Mouse (Mus musculus): ENCODE measurements around the gene Gria1. TPM values are rescaled to one million over a fixed set of nuclear protein-coding genes. Genes with fewer than 3 reads are reported as not detected.
A peak's percentile ranks its signal among the peaks of the same experiment; 100 is the strongest.

Gria1 gene
- total RNA-seq, 2 experiments from 2014 or later: 199 to 218 TPM

DNA sequence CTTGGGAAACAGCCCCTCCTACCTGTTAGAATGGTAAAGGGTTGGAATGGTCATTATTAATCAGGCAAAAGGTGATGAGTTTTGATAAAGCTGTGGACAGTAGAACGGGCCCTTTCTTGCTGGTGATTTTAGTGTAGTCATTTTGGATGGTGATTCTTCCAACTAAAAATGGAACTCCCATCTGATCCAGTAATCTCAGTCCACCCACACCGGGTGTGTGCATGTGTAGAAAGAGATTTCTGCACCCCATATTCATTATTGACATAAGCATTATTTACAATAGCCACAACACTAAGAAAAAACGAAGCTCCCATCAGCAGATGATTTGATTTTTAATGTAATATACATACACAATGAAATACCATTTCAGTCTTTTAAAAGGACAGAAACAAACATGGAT lies 30.9 kb downstream of the Gria1 start:
- intact Hi-C loops (cut with DNase I): no loop called here
- peak in 1 of 2 experiments; percentile 58 for DNase-seq (ENCODE audit: low spot score in 2 of 2)

DNA sequence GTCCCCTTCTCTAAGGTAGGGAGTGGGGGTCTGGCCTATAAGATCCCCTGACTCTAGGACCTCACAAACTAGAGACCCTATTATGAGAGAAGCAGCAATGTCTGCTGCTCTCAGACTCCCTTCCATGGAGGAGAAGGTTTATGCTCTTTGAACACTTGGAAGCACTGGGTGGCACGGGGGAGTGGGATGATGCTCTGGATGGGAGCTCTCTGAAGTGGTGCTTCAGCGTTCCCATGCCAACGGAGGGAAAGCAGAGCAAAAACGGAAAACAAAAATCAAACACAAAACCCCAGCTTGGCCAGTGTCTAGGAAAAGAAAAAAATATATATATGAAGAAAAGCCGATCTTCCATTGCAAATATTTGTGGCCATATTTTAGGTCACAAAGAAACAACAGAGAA lies 33.0 kb downstream of the Gria1 start:
- DNase-seq (ENCODE audit: low spot score in 2 of 2): peak; percentile 60 to 74
- intact Hi-C loops (cut with DNase I): no loop called here

DNA sequence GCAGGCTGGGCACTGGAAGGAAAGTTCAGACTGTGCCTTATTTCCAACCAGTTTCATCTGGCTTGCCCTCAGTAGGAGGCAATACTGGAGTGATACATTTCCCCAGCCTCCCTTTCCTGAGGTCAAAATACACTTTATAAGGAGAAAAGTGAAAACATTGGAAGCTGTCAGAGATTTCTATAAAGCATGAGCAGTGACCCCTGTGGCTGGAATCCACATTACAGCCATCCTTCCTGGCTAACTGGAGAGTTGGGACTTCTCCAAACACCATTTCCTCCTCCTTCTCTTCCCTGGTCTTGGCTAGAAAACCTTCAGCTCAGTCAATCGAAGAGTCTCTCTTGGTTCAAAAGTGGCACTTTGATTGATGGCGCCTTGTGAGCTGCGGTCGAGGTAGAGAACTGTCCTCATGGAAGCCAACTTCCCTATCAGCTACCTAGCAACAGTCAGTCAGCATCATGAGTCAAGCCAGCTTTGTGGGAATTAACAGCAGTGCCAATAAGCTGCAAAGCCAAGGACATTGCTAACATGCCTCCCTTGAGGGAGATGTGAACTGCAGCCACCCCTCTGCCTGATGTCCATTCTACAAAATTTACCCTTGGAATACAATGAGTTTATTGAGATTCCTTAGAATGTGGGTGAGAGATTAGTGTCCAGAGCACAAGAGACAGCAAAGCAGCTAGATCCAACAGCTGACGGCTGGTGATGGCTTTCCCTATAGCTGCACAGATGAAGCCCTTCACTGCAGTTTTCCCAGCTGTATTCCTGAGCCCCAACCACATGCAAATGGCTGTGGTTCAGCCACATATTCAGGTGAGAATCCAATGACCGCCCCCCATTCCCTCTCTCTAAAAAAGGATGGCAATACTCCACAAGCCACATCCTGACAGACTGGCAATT lies 40.7 kb downstream of the Gria1 start:
- no peak for DNase-seq (ENCODE audit: low spot score in 2 of 2)
- intact Hi-C loops (cut with DNase I): no loop called here

DNA sequence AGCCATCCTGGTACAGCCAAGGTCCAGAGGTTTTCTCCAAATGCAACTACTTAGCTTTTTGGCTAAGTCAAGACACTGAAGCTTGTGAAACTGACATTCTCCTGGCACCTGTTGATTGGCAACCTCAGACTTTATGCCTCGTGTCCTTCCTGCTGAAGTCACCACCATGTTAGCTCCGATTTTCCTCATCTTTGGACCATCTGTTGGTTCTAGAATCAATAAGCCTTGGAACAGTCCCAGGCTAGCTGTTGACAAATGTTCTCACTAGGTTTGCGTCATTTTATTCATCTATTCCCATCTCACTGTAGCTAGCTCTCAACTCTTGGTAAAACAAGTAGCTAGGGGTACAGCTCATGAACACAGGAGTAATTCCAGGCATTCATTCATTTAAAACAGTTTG lies 51.3 kb downstream of the Gria1 start:
- peak in 1 of 2 experiments; percentile 25 for DNase-seq (ENCODE audit: low spot score in 2 of 2)
- intact Hi-C loops (cut with DNase I): no loop called here

DNA sequence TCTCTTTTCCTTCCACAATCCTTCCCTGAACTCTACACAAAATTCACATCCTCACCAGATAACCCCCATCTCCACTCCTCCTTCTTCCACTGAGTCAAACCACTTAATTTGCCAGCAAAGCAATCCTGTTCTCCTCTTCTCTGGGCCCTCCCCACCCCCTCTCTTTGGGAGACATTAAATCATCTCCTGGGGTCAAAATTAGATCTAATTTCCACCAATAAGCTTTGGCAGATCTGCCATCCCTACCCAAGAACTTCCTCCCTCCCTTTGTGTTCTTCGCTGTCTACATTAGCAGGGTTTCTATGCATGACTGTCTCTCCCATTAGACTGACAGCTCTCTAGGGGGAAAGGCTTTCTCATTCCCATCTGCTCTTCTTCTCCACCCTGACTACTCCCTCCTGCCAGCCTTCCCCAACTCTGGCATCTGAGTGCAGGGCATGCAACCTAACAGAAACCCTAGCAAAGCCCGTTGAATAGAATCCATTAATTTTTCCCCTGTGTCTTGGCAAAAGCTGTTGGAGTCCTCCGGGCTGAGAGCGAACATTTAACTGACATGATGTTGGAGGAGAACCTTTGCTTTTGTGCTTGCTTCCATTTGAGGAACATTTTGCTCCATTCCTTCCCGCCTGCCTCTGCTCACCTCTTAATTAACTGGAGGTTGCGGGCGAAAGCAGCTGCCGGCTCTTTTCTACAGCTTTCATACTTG lies 59.2 kb downstream of the Gria1 start:
- intact Hi-C loops (cut with DNase I): no loop called here
- peak in 1 of 2 experiments; percentile 20 for DNase-seq (ENCODE audit: low spot score in 2 of 2)

DNA sequence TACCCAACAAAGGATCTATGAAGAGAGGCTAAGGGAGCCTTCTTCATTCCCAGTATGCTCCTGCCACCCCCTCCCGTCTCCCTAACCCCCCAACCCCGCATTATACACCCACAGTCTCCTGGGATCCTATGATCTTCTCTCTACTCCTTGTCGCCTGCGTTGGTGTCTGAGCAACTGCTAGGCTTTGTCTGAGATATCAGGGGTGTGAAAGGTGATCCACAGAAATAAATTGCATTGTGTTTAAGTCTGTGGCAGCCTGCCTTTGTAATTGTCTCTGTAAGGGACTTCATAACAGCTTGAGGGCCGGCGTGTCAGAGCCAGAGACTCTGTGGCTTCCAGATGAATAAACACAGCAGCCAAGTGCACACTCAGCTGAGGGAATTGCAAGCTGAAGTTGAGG lies 61.0 kb downstream of the Gria1 start:
- intact Hi-C loops (cut with DNase I): no loop called here
- DNase-seq (ENCODE audit: low spot score in 2 of 2): no peak

DNA sequence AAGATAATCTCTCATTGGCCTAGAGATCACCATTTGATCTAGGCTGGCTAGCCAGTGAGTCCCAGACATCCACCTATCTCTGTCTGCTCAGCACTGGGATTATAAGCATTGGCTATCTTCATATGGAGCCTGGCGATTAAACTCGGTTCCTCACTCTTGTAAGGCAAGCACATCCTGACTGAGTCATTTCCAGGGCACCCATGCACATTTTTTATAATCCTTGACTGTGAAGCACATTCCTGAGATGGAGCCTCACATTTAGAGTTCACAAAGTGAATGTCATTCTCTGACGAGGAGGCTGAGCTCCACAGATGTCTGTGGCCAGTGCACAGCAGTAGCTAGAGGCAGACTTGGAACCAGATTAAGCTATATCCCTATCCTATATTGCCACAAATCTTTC lies 68.2 kb downstream of the Gria1 start:
- intact Hi-C loops (cut with DNase I): no loop called here
- no peak for DNase-seq (ENCODE audit: low spot score in 2 of 2)

DNA sequence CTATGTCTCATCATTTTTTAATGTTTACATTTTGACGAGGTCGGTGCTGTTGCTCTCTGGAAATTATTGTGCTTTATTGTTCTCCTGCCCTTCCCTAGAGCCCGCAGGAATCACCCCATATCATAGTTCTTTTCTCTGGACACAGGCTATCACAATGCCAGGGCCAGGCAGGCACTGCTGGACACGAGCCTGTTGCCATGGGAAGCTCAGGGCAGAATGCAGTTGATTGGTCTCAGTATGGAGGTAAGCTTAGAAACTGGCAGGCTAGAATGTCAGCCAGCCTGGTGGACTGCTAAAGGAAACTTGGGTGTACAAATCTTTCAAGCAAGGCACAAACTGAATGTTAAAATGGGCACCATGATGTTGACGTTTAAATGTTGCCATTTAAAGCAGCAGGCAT lies 78.3 kb downstream of the Gria1 start:
- peak in 1 of 2 experiments; percentile 25 for DNase-seq (ENCODE audit: low spot score in 2 of 2)
- intact Hi-C loops (cut with DNase I): no loop called here

DNA sequence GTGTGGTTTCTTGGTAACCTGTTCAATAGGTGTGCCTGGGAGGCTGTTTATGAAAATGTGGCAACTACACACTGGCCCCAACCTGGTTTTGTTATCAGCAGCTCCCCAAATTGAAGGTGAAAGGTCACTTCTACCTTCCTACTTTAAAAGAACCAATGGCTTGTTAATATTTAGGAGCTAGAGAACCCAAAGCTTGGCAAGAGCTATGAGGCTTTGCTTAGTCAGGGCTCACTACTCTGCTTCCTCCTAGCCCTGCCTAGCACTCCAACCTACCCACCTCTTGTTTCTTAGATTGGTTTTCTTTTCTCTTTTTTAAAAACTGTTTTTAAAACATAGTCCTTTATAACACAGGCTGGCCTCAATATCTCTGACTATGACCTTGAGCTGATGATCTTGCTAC lies 79.5 kb downstream of the Gria1 start:
- intact Hi-C loops (cut with DNase I): no loop called here
- DNase-seq (ENCODE audit: low spot score in 2 of 2): no peak

DNA sequence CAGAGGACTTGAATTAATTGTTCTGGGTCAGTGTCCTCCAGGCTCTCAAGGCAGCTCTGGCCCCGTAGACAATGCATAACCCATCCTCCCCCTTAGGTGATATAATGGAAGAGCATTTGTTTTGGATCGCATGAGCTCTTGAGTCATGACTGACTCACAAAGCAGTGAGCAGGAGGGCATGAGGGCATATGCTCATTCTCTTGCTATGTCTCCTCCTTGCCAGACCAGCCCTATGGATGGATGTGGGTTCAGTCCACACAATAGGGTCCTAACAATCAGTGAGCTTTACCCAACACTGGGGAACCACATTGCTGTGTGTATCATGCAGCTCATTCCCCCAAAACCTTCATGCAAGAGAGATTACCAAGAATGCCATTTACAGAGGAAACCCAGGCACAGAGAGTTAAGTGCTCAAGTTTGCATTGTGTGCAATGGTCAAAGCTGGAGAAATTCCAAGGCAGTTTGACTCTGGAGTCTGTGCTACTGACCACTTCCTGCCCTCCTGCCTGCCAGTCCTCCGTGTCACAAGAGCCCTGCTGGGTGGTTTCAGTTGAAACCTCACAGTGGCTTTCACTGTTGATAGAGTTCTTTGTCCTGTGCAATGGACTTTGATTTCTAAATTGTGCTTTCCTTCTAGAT lies 80.2 kb downstream of the Gria1 start:
- intact Hi-C loops (cut with DNase I): no loop called here
- DNase-seq (ENCODE audit: low spot score in 2 of 2): no peak

DNA sequence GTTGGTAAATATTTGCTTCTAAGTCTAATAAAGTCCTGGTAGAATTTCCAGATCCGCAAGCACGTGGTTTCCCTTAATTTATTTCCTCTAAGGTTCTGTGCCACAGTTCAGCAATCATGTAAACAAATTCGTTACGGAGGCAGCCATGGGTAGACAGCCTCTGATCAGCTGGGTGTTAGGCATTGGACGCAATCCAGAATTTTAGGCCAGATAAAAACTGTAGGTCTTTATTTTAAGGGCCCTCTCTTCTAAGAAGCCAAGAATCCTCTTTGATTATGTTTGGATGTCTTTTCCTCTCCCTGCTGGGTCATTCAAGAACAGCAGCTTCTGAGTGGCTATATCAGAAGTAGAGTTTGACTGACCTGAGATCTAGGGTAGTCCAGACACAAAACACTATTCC lies 89.3 kb downstream of the Gria1 start:
- no peak for DNase-seq (ENCODE audit: low spot score in 2 of 2)
- intact Hi-C loops (cut with DNase I): no loop called here

DNA sequence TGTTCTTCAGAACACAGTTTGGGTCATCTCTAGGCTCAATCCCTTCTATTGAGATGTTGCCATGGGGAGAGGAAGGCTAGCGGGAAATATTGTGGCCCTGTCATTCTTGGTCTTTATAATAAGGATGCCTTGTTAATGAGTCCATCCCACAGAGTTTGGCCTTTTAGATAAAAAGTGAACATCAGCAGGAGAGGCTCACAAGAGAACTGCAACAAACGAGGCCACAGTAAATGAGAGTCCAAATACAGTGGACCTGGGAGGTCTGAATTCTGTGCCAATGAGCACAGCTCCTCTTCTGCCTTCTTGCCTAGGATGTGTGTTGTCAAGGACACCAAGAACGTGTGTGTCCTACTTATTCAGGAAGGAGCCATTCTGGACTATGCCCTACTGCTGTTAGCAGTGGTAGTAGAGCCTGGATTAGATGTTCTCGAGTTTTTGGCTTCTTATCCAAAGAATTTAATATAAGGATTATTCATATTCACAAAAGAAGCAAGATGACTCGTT lies 92.6 kb downstream of the Gria1 start:
- no peak for DNase-seq (ENCODE audit: low spot score in 2 of 2)
- intact Hi-C loops (cut with DNase I): no loop called here

DNA sequence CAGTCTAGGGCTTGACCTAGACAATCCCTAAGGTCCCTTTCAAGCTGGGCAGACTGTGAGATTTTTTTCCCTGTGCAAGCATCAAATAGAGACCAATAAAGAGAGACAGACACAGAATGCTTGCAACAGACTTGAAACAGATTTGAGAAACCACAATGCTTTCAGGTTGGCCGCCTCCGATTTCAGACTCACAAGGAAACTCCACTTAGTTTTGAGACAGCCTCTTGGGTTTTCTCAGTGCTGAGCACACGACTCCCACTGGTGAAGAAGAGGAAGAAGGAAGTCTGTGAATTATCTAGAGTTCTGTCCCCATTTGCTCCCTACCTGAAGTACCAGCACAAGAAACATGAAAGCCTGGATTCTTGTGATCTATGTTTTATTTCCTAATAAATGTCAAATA lies 94.5 kb downstream of the Gria1 start:
- intact Hi-C loops (cut with DNase I): no loop called here
- no peak for DNase-seq (ENCODE audit: low spot score in 2 of 2)

DNA sequence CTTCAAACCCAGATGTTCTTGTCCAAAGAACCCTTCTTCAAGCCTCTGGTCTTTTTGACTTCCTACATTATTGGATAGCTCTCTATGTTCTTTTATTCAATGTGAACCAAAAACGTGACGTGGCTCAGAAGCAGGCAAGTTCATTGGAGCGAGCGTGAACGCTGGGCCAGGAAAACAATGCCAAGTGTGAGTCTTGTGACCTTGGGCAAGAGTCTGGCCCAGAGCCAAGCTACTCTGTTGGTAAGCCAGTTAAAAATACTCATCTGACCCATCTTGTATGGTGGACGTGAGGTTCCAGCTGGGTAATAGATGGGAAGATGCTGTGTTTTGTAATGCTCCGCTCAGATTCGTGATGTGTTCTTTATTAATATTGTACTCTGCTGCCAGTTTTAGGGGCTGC lies 101.2 kb downstream of the Gria1 start:
- intact Hi-C loops (cut with DNase I): no loop called here
- DNase-seq (ENCODE audit: low spot score in 2 of 2): peak in 1 of 2 experiments; percentile 41

DNA sequence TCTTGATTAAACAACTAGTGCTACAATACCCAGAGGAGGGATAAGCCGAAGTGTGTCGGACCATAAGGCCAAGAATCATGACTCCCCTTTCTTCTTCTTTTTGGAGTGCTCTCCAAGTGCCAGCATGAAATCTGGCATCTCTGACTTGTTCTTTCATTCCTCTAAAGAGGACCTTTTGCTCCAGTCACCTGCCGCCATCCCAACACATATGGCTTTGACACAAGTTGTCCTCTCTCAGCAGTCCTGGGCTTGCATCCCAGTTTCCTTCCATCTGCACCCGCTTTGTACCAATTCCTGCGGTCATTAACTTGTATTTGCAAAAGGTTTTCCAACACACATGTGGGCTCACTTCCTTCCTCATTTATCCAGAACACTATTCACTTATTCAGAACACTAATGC lies 103.2 kb downstream of the Gria1 start:
- no peak for DNase-seq (ENCODE audit: low spot score in 2 of 2)
- intact Hi-C loops (cut with DNase I): no loop called here

DNA sequence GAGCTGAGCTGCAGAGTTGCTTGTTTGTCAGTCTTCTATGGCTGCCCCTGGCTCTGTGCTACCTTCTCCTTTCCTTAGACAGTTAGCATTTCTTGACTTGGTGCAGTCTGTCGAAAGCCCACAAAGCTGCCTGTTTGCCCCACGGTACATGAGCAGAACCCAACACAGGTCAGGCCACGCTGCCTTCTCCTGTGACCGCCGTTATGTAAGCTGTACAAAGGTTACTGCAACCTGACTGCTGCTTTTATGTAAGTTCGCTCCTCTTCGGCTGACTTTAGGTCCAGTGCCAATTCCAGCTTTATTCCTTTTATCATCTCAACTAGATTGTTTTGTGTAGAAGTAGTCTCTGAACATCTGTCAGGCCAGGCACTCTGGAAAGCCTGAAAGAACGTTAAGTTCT lies 115.9 kb downstream of the Gria1 start:
- no peak for DNase-seq (ENCODE audit: low spot score in 2 of 2)
- intact Hi-C loops (cut with DNase I): no loop called here

DNA sequence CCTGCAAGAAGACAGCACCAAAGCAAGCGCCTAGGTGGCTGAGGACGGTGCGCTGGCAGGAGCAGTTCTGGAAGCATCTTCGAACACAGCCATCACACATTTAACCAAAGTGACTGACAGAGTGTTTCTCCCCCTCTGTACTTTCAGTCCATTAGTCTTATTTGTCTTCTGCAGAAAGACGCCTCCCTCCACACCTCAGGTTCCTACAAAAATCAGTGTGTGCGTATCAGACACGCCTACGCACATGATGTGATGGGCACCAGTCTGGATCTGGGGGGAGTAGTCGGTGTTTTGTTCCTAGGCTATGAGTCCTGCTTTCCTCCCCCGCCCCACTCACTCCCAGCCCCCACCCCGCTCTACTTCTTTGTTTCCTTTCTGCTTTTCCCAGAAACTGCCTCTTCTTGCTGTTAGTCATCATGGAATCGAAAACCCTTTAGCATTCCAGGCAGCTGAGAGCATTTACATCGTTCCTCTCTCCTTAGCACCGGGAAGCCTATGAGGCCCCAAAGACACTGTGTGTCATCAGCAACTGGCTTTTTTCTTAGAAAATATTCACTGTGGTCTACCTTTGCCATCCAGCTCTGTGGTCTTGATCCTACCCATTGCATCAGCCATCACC lies 129.1 kb downstream of the Gria1 start:
- intact Hi-C loops (cut with DNase I): no loop called here
- peak; percentile 28 to 66 for DNase-seq (ENCODE audit: low spot score in 2 of 2)

DNA sequence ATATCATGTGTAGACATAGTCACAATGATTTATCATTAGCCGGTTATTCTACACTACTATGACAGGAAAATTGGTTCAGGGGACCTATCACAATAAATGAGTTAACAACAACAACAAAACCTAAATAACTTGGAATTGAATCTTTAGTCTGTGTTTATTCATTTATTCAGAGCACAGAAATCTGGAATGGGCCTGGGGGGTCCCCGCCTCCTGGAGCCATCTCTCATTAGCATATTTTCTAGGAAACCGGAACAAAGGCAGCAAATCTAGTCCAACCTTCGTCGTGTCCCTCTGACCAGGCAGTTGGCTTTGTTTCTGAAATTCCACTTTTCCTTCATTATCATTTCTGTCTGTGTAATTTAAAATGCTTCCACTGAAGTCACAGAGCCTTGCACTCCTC lies 132.5 kb downstream of the Gria1 start:
- intact Hi-C loops (cut with DNase I): no loop called here
- no peak for DNase-seq (ENCODE audit: low spot score in 2 of 2)

DNA sequence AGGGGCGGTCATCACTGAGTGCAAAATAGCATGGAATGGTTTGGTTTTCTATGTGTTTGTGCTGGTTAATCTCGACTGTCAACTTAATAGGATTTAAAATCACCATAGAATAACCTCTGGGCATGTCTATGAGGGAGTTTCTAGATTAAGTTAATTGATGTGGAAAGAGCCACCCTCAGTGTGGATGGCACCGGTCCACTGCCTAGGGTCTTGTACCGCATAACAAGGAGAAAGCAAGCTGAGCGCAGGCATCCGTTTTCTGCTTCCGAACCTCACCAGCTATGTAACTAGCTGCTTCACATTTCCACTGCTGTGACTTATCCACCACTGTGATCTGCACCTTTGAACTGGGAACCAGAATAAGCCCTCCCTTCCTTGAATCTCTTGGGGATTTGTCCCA lies 134.0 kb downstream of the Gria1 start:
- DNase-seq (ENCODE audit: low spot score in 2 of 2): no peak
- intact Hi-C loops (cut with DNase I): no loop called here

DNA sequence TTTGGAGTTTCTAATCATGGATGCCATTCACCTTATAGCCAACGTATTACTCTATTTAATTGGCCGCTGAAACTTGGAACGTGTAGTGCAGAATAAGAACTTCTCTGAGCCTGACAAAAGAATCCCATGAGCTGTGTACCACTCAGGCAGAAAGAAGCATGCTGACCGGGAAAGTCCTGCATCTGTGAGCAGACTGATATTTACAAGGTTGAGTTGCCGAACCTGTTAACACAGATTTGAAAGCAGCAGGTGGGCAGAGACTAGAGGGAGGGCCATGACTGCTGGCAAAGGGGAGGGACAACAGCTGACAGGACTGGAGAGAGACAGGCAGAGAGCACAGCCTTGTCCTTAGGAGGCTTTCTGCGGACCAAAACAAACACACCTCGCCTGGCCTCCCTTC lies 134.5 kb downstream of the Gria1 start:
- intact Hi-C loops (cut with DNase I): no loop called here
- DNase-seq (ENCODE audit: low spot score in 2 of 2): no peak

Measured in left cerebral cortex, postnatal 14 days (tissue).